14 mouse cellular contexts compared by ENCODE assay signal in genomic region chr13:43549078-43549698, GRCm38 (mm10). TPM values are rescaled to one million over a fixed set of nuclear protein-coding genes. Genes with fewer than 3 reads are reported as not detected.
DNase-seq lines count a peak whose midpoint lies in the region; ATAC-seq and TF ChIP-seq lines count a peak whose summit lies in the region.
"Had no signal": no experiment of that assay in that cellular context is flagged by ENCODE, and none has a peak within 500 bp of the region (broad histone marks: within the 10 kb centered on the region; RNA-seq: fewer than 3 reads in every experiment).

No protein-coding gene starts in this region.

- peak overlapping the region; percentile 98 for H3K27ac ChIP-seq in kidney, adult 2 months (ENCODE audit: insufficient read depth, low read depth, low read length)
- H3K27ac ChIP-seq in bone marrow macrophage, adult 2 months (ENCODE audit: insufficient read depth, low read depth, low read length), result peak overlapping the region; percentile 86
- H3K27ac ChIP-seq: embryonic facial prominence, embryonic 10.5 days; limb, embryonic 15.5 days; midbrain, embryonic 15.5 days had no signal

- H3K36me3 ChIP-seq in kidney, adult 2 months (ENCODE audit: control insufficient read depth, insufficient read depth, low read length), result peaks cover 10% of the 10 kb centered on the region
- H3K36me3 ChIP-seq in megakaryocyte, embryonic 14.5 days (replicated peaks; ENCODE audit: low read length), result peaks cover 99% of the 10 kb centered on the region

- no peak for ATAC-seq in cerebellum, adult (ENCODE audit: insufficient number of reproducible peaks, low FRiP score, low TSS enrichment)
- ATAC-seq: midbrain, embryonic 15.5 days had no signal

- TF ChIP-seq POLR2A in kidney, adult 2 months (IDR thresholded peaks at IDR 0.05; ENCODE audit: low read depth, low read length), result no peak
- TF ChIP-seq POLR2A in bone marrow macrophage, adult 2 months (IDR thresholded peaks at IDR 0.05; ENCODE audit: borderline replicate concordance, low read depth, low read length), result no peak

- H3K27me3 ChIP-seq in kidney, adult 2 months (replicated peaks; ENCODE audit: control insufficient read depth, insufficient read depth, low read length), result no peaks in the 10 kb centered on the region
- H3K27me3 ChIP-seq in megakaryocyte, embryonic 14.5 days (replicated peaks), result no peaks in the 10 kb centered on the region
- H3K27me3 ChIP-seq: limb, embryonic 15.5 days; midbrain, embryonic 15.5 days had no signal

- TF ChIP-seq CTCF in kidney, adult 2 months (conservative IDR thresholded peaks at IDR 0.05; ENCODE audit: insufficient read depth, insufficient read length, low read depth, low read length), result no peak
- TF ChIP-seq CTCF in bone marrow macrophage, adult 2 months (IDR thresholded peaks at IDR 0.05; ENCODE audit: low read depth, low read length), result no peak

- H3K9me3 ChIP-seq in megakaryocyte, embryonic 14.5 days, result 0 out of 2 replicates have a peak, but pooled peaks cover 2% of the 10 kb centered on the region
- H3K9me3 ChIP-seq: embryonic facial prominence, embryonic 10.5 days; limb, embryonic 15.5 days; midbrain, embryonic 15.5 days had no signal

- 53% methylated on average over 11 of the region's 11 CpGs for WGBS in kidney, adult 2 months

- no peak overlapping the region for H3K4me3 ChIP-seq in kidney, adult 2 months (ENCODE audit: insufficient read depth, low read depth, low read length)
- peak overlapping the region; percentile 40 for H3K4me3 ChIP-seq in bone marrow macrophage, adult 2 months (ENCODE audit: insufficient read depth, low read length)
- peak overlapping the region; percentile 76 for H3K4me3 ChIP-seq in megakaryocyte, embryonic 14.5 days (replicated peaks)
- H3K4me3 ChIP-seq: embryonic facial prominence, embryonic 10.5 days; limb, embryonic 15.5 days; midbrain, embryonic 15.5 days had no signal

- no peak for DNase-seq in kidney, adult 2 months
- no peak for DNase-seq in kidney, adult 8-10 months
- DNase-seq in B cell, adult 2 months, result peak; percentile 21 to 27
- no peak for DNase-seq in cerebellum, adult 11-12 months
- DNase-seq in embryo, embryonic 11 days, result no peak
- DNase-seq: cerebellum, adult 9-11 months; heart, postnatal 10 days; lung, embryonic 14.5 days had no signal

- peaks cover 25% of the 10 kb centered on the region for H3K4me1 ChIP-seq in kidney, adult 2 months (ENCODE audit: control insufficient read depth, insufficient read depth, low read length)
- H3K4me1 ChIP-seq in bone marrow macrophage, adult 2 months (ENCODE audit: control insufficient read depth, insufficient read depth, low read length), result peaks cover 25% of the 10 kb centered on the region
- H3K4me1 ChIP-seq in megakaryocyte, embryonic 14.5 days, result peaks cover 47% of the 10 kb centered on the region
- H3K4me1 ChIP-seq: embryonic facial prominence, embryonic 10.5 days; limb, embryonic 15.5 days; midbrain, embryonic 15.5 days had no signal

RNA-seq across cellular contexts. Expression of gene Mcur1, which starts 10.8 kb away (rescaled TPM):
- polyA plus RNA-seq in kidney, adult 2 months (2012; rRNA removed), result 87.2 and 91.7 TPM in 2 replicates
- polyA plus RNA-seq in bone marrow macrophage, adult 2 months (2012; ENCODE audit: insufficient read depth, insufficient read length, missing spikeins), result 40.0 and 40.2 TPM in 2 replicates
- 7.8 and 17.5 TPM in 2 replicates for polyA plus RNA-seq in megakaryocyte, embryonic 14.5 days (2012; ENCODE audit: insufficient read depth, low replicate concordance)

Comparison
In these comparisons a context has a peak if more than half of its experiments do, and no peak if none do; other contexts are left out.
1. DNase-seq: peak in B cell, adult 2 months (2 of 2); none in kidney, adult 2 months (single experiment), kidney, adult 8-10 months (0 of 2), cerebellum, adult 11-12 months (single experiment) and embryo, embryonic 11 days (single experiment).